Mouse (Mus musculus) forebrain, embryonic 11.5 days (tissue): ENCODE measurements around the gene Lrrc75b. TPM values are rescaled to one million over a fixed set of nuclear protein-coding genes. Genes with fewer than 3 reads are reported as not detected.
"Not testable (repeated sequence)": the region's sequence is repeated elsewhere in the genome, so short reads cannot be mapped to it uniquely, and the experiment has no call there.

ENCODE experiments used
- ATAC-seq: fragments of 200-750 bp; cut with Nextera tagmentation; replicated peaks from 2 replicates; pipeline ENCODE4 v1.8.0; 2017; ENCODE audit warnings: moderate TSS enrichment; ENCODE audit not compliant: low FRiP score
- DNase-seq: peaks from one replicate; pipeline ENCODE4 v3.0.0-alpha.2; 2017; ENCODE audit warnings: low spot score
- H3K27ac ChIP-seq: fragments of 300-500 bp; sonication (generic); 2 replicates; pipeline ENCODE4 v1.5.1; 2014; ENCODE audit warnings: low read depth, low read length
- H3K27me3 ChIP-seq: fragments of 300-500 bp; sonication (generic); 2 replicates; pipeline ENCODE4 v1.6.1; 2014; ENCODE audit warnings: mild to moderate bottlenecking, low read length, mixed read lengths; ENCODE audit not compliant: control insufficient read depth, insufficient read depth
- H3K36me3 ChIP-seq: fragments of 300-500 bp; sonication (generic); 2 replicates; pipeline ENCODE4 v1.6.1; 2014; ENCODE audit warnings: mild to moderate bottlenecking, low read length, moderate library complexity, mixed read lengths; ENCODE audit not compliant: control insufficient read depth, insufficient read depth
- H3K4me1 ChIP-seq: fragments of 300-500 bp; sonication (generic); replicated peaks from 2 replicates; pipeline ENCODE4 v1.6.1; 2014; ENCODE audit warnings: low read length, mixed read lengths; ENCODE audit not compliant: control insufficient read depth, insufficient read depth
- H3K4me2 ChIP-seq: fragments of 300-500 bp; sonication (generic); 2 replicates; pipeline ENCODE4 v1.6.1; 2014; ENCODE audit warnings: low read depth, mild to moderate bottlenecking, low read length, moderate library complexity, mixed read lengths; ENCODE audit not compliant: severe bottlenecking
- H3K4me3 ChIP-seq: fragments of 300-500 bp; sonication (generic); 2 replicates; pipeline ENCODE4 v1.5.1; 2014; ENCODE audit warnings: low read depth, low read length
- H3K9ac ChIP-seq: fragments of 300-500 bp; sonication (generic); 2 replicates; pipeline ENCODE4 v1.6.1; 2014; ENCODE audit warnings: low read length
- H3K9me3 ChIP-seq: fragments of 300-500 bp; sonication (generic); 2 replicates; pipeline ENCODE4 v1.6.1; 2016; ENCODE audit warnings: low read length, mixed read lengths; ENCODE audit not compliant: control insufficient read depth
- WGBS: fragments of 180-500 bp; shearing (Covaris S2); extraction: QIAGEN DNeasy Blood & Tissue Kit; methylation state at CpG from one replicate; pipeline ENCODE4 v1.1.7; 2014; 5-methylcytosine and 5-hydroxymethylcytosine counted together
- polyA plus RNA-seq: library from polyadenylated mRNA; unstranded; fragments of >200 nt; fragmentation: Nextera tagmentation; extraction: Ambion mirVana; gene quantifications from 2 replicates; pipeline ENCODE4 v1.2.1, GENCODE M21; 2014

The Lrrc75b gene
- polyA plus RNA-seq, 1 experiment from 2014 or later = 2.3 TPM

GRCm38 (mm10) chr10:75534934-75535333 lies 25.2 kb downstream of the Lrrc75b start:
- Histone ChIP-seq H3K27ac (no peak overlapping the region), H3K9me3 (no peaks in the 10 kb centered on the region), H3K27me3 (no peaks in the 10 kb centered on the region), H3K9ac (no peak overlapping the region), H3K36me3 (peaks cover 5% of the 10 kb centered on the region; the same call in 1 of the 2 replicates), H3K4me2 (no peak overlapping the region), H3K4me1 (no peaks in the 10 kb centered on the region), H3K4me3 (no peak overlapping the region)
- no peak for DNase-seq
- WGBS = 93% methylated on average over 8 of the region's 8 CpGs
- no peak for ATAC-seq

- WGBS = 92% methylated on average over 8 of the region's 8 CpGs
- no peak for DNase-seq
- no peak for ATAC-seq
- Histone ChIP-seq H3K4me2 (no peak overlapping the region), H3K4me1 (no peaks in the 10 kb centered on the region), H3K9ac (no peak overlapping the region), H3K4me3 (no peak overlapping the region), H3K36me3 (peaks cover 5% of the 10 kb centered on the region; the same call in 1 of the 2 replicates), H3K27me3 (no peaks in the 10 kb centered on the region), H3K27ac (no peak overlapping the region), H3K9me3 (no peaks in the 10 kb centered on the region)
Observed at GRCm38 (mm10) chr10:75534216-75534615, 25.9 kb downstream of the Lrrc75b start.

- Histone ChIP-seq H3K9me3 (no peaks in the 10 kb centered on the region), H3K27me3 (no peaks in the 10 kb centered on the region), H3K36me3 (peaks cover 7% of the 10 kb centered on the region; the same call in 1 of the 2 replicates), H3K27ac (no peak overlapping the region), H3K4me3 (no peak overlapping the region), H3K9ac (no peak overlapping the region), H3K4me1 (no peaks in the 10 kb centered on the region), H3K4me2 (no peak overlapping the region)
- WGBS = 94% methylated on average over 9 of the region's 9 CpGs
- DNase-seq = no peak
- ATAC-seq = no peak
Observed at GRCm38 (mm10) chr10:75531532-75532090, 28.5 kb downstream of the Lrrc75b start.

- Histone ChIP-seq H3K27ac (no peak overlapping the region), H3K4me2 (no peak overlapping the region), H3K9me3 (no peaks in the 10 kb centered on the region), H3K4me1 (no peaks in the 10 kb centered on the region), H3K36me3 (peaks cover 7% of the 10 kb centered on the region; the same call in 1 of the 2 replicates), H3K4me3 (no peak overlapping the region), H3K27me3 (no peaks in the 10 kb centered on the region), H3K9ac (no peak overlapping the region)
- DNase-seq (no peak), ATAC-seq (no peak)
- 89% methylated on average over 2 of the region's 2 CpGs for WGBS
Observed at GRCm38 (mm10) chr10:75530322-75530721, 29.8 kb downstream of the Lrrc75b start.

GRCm38 (mm10) chr10:75525450-75525849 lies 34.7 kb downstream of the Lrrc75b start:
- WGBS = 95% methylated on average over 9 of the region's 9 CpGs
- not testable (repeated sequence) for H3K4me1 ChIP-seq, H3K27me3 ChIP-seq, H3K36me3 ChIP-seq, H3K4me3 ChIP-seq, H3K9ac ChIP-seq, ATAC-seq, H3K4me2 ChIP-seq, DNase-seq, H3K9me3 ChIP-seq, H3K27ac ChIP-seq

GRCm38 (mm10) chr10:75521643-75522042 lies 38.5 kb downstream of the Lrrc75b start:
- ATAC-seq (no peak), DNase-seq (no peak)
- Histone ChIP-seq H3K4me2 (no peak overlapping the region), H3K27me3 (no peaks in the 10 kb centered on the region), H3K27ac (no peak overlapping the region), H3K9ac (no peak overlapping the region), H3K9me3 (no peaks in the 10 kb centered on the region), H3K36me3 (peaks cover 3% of the 10 kb centered on the region; the same call in 1 of the 2 replicates), H3K4me1 (peaks cover 8% of the 10 kb centered on the region; the same call in 1 of the 2 replicates), H3K4me3 (no peak overlapping the region)
- 99% methylated on average over 4 of the region's 4 CpGs for WGBS

- Histone ChIP-seq H3K9ac (no peak overlapping the region), H3K4me3 (no peak overlapping the region), H3K4me1 (peaks cover 12% of the 10 kb centered on the region), H3K4me2 (no peak overlapping the region), H3K27ac (no peak overlapping the region), H3K27me3 (no peaks in the 10 kb centered on the region), H3K36me3 (no peaks in the 10 kb centered on the region; the same call in 1 of the 2 replicates), H3K9me3 (no peaks in the 10 kb centered on the region)
- WGBS = 94% methylated on average over 5 of the region's 5 CpGs
- DNase-seq (no peak), ATAC-seq (no peak)
Observed at GRCm38 (mm10) chr10:75520581-75520980, 39.5 kb downstream of the Lrrc75b start.

- H3K27me3 ChIP-seq = no peaks in the 10 kb centered on the region
- ATAC-seq (peak; percentile 89), DNase-seq (peak; percentile 97)
- peak within 1 kb of the TSS; percentile 97 for H3K27ac ChIP-seq
- H3K9me3 ChIP-seq = no peaks in the 10 kb centered on the region
- under 1% methylated on average over 20 of the region's 20 CpGs for WGBS
- H3K36me3 ChIP-seq = no peaks in the 10 kb centered on the region; the same call in 1 of the 2 replicates
- peaks cover 12% of the 10 kb centered on the region for H3K4me1 ChIP-seq
- peak within 1 kb of the TSS; percentile 89 for H3K9ac ChIP-seq
- peak within 1 kb of the TSS; percentile 87 for H3K4me3 ChIP-seq
- peak within 1 kb of the TSS; percentile 86 for H3K4me2 ChIP-seq
Observed at GRCm38 (mm10) chr10:75517758-75518143, 42.4 kb downstream of the Lrrc75b start, which contains the start of gene Gucd1. Gene Gucd1, minus strand, starts transcription at chr10:75517972.
